Mouse (Mus musculus) kidney, postnatal 4 days (tissue): ENCODE results near the gene Rgs6.

Source experiments
- DNase-seq, 2 experiments: peaks; one replicate each; pipeline ENCODE4 v3.0.0; 2021; ENCODE audit warnings: mixed read lengths in 2 of 2

The Rgs6 gene

DNA sequence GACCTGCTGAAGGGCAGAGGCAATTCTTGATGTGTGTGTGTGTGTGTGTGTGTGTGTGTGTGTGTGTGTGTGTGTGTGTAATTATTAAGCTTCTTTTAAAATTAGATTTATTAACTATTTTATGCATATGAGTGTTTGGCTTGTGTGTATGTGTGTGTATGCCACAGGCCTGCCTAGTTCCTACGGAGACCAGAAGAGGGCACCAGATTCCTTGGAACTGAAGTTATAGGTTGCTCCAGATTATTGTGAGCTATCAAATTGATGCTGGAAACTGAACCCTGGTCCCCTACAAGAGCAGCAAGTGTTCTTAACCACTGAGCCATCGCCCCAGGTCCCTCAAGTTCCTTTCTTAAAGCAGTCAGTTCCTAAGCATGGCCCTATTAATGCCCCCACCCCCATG, 511.8 kb downstream of the Rgs6 start:
- no peak for DNase-seq

DNA sequence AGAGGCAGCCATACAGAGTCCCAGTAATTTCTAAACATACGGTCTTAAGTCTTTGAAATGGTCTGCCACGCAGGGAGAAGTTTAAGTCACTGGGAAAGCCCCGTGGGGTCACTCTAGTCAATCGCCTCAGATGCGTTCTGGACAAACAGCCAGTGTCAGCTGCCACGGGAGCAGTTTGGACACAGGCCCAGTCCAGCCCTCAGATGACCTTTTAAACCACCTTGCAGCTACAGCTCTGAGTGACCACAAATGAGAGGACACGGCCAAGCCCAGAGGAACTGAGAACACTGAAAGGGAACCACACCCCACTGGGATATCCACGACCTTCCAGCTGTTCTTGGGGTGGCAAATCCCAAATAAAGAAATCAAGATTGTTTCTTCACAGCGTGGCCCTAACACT, 512.3 kb downstream of the Rgs6 start:
- peak; percentile 22 to 47 for DNase-seq

DNA sequence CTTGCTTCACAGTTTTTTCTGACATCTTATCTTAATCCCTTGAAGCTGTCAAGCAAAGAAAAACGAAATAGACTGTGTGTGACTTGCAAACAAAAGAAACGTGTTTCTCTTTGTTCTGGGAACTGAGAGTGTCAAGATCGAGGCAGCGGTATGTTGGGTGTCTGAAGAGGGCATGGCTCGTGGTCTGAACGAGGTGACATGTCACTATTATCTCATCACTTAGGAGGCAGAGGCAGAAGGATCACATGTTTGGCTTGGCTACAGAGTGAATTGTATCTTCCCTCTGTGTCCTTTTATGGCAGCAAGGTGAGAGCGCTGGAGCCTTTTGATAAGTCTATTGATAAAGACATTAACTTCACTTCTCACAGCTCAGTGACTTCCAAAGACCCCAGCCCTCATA, 512.8 kb downstream of the Rgs6 start:
- DNase-seq: no peak

DNA sequence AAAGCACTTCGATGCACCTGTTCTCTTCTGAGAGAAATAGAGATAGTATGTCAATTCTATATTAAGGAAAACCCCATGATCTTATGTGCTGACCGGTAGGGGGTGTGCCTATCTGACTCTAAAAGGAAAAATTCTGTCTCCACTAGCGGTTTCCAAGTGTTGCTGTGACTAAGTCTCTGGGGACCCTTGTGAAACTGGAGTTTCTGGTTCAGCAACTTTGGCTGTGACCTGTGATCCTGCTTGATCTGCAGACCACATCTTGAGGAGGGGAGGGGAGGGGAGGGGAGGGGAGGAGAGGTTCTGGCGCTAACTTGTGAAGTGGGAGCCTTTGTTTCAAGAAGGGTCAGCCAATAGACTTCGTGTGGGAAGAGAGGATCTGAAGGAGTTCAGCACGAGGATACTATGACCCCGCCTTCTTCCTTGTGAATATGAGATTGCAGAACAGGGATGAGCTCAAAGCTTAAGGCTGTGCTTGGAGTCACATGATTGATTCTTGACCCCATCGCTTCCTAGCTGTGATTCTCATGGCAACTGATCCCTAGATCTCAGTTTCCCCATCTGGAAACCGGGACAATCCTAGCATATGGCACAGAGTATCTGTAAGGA, 517.5 kb downstream of the Rgs6 start:
- no peak for DNase-seq

DNA sequence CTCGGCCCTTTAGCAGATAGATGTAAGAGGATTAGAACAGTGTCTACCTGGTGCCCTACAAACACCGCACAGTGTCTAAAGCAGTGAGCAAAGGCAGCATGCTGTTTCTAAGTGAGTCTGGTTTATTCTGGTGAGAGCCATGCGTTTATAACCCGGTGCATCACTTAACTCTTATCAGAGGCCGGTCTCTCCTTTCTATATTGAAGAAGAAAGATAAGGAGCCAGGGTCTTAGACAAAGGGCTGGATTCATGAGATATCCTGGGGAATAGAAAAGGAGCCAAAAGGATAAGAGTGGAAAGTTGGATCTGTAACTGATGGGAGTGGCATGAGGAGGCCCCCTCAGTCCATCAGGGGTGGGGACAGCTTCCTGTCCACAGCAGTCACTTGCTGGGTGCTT, 518.0 kb downstream of the Rgs6 start:
- DNase-seq: no peak

DNA sequence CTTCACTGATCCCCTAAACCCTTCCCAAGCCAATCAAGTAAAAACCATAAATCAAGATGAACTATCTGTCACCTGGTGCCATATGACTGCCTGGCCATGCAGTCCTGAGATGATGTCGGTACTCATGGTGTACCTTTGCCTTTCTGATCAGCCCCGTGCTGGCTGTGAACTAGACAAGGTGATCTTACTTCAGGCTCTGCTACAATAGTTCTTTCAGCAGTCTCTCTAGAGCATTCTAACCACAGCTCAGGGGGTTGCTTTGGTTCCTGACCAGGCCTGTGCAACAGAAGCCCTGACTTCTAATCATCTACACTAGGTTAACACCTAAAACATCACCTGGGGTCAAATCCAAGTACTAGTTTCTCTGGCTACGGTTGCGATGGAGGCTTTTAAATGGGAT, 521.4 kb downstream of the Rgs6 start:
- DNase-seq: no peak

DNA sequence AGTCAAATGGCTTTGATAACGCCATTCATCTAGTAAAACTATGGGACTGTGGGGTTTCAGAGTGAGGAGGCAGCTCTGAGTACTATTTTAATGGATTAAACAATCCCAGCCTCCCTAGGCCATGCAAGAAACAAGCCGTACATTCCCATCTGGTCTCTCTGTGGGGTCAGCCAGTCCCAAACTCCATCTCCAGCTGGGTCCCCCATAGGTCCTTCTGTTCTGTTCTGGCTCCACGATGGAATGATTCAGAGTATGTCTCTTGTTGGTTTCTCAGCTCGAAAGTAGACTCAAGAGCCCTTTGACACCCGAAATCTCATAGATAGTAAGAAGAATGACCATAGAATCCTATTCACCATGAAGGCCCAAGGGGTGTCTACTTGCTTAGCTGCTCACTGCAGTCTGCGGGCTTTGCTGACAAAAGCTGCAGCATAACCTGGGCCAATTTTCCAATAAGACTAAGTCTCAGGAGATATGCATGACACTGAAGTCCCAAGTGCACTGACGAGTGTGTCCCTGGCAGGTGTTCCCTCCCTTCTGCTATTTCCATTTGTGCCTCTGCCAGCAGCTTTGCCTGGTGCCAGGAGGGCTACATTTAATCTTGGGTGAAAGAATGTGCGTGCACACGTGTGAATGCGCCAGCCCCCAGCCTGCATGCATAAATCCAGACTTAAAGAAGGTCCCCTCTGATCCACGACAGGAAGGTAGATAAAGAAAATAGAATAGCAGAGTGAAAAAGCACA, 522.0 kb downstream of the Rgs6 start:
- no peak for DNase-seq

DNA sequence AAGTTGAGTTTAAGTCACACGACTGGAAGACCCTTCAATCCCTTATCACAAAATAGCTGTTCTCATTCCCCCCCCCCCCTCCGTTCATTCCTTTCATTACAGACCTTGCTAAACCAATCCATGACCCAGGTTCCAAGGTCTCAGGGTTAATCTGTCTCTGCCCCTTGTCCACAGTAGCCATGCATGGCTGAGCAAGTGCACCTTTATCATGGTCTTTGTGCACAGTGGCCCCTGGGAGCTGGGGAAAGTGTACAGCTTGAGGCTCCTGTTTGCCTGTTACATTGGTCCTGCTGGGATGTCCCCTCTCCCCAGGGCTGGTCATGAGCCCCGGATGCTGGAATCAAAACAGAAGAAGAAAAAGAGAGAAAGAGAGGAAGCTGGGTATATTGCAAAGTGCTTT, 522.6 kb downstream of the Rgs6 start:
- DNase-seq: no peak

DNA sequence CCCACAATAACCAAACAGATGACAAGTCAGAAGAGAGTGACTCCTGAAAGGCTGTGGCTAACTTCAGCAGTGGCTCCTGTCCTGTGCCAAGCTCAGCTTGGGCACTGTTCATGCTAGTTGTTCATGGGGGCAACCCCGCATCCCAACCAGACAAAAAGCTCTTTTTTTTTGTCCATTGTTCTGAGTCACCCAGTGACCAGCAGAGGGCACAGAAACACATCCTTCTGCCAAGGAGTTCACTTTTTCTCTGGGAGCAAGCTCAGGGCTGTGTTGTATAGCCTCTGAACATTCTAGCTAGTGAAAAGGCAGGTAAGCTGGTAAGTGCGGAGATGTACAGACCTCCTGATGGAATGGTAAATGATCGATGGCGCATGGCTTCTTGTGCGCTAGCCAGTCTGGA, 524.2 kb downstream of the Rgs6 start:
- DNase-seq: peak; percentile 41 to 42

DNA sequence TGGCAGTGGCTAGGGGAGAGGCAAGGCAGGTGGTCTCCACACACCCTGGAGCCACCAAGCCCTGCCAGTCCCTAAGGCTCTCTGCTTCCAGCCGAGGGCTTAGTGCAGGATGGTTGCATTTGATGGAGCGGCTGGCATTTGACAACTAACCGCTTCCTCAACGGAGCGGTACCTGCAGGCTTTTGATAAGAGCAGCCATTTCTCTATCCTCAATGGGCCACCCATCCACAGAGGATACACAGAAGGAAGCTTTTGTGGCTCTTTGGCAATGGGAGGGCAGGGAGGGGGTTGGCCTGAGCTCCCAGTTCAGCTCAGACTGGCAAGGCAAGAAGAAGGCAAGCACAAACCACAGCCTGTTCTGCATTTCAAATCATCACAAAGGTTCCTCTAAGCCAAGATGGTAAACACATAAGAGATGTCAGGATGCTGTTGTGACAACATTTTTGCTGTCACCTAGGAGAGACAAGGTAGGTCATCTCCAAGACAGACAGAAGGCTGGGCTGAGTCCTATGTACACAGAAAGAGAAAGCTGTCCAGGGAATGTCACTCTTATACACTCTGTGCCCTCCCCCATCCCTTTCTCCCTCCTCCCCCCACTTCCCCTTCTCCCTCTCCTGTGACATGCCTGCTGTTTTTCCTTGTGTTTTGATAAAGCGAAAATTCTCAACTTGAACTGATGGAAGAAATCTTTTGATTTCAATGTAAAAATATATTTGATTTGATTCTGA, 525.0 kb downstream of the Rgs6 start:
- no peak for DNase-seq

DNA sequence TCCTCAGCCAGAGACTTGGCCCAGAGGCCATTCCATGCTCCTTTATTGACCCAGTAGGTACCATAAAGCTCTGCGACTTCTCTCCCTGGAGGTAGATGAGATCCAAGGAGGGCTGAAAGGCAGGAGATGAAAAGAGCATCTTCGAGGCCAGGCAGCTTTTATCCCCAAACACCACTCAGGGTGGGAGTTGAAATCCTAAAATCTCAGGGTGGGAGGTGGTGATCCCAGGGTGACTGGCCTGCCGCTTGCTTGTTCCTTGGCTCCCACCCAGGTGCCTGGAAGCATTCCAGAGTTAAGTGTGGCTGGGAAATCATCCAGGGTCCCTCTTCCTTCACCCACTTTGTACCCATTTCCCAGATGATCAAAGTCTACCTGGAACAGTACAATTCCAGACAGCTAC, 525.9 kb downstream of the Rgs6 start:
- no peak for DNase-seq

DNA sequence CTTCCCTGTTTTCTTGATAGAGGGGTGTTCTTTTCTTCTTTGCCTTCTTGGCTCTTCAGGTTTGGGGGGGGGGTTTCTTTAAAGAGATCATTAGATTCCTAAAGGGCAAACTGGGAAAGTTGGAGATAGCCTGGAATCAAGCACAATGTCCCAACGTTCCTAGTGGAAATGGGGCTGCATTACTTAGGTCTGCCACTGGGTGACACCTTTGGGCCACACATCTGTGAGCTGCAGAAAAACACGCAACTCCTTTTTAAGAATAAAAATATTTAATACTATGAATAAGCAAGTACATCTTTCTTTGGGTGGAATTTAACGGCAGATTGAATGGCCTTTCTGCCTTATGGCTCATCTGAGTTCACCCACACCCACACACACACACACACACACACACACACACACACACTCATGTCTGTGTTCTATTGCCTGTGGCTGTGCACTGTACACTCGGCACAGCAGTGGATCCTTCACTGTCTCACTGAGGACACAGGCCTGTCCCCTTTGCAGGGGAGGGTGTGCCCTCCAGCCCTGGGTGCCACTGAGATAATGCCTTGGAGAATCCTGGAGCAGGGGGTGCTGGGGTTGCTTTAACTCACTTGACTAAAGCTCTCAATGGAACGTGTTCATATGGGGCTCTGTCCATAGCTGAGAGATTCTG, 526.4 kb downstream of the Rgs6 start:
- peak; percentile 83 to 86 for DNase-seq

DNA sequence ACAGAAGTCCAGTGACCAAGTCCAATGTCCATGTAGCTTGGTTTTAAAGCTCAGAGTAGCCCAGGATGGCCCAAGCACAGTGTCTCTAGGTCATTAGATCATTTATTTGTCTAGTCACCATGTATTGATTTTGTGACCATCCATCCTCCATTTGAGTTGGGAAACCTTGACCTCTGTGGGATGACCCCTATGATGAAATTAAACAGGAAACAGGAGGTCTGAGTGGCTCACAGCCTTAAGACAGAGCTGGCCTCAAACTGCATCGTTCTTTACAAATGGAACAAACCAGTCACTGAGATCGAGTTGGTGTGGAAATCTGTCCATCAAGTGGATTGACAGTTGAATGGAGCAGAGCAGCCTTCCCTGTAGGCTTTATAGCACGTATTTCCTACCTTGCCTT, 536.0 kb downstream of the Rgs6 start:
- DNase-seq: no peak

DNA sequence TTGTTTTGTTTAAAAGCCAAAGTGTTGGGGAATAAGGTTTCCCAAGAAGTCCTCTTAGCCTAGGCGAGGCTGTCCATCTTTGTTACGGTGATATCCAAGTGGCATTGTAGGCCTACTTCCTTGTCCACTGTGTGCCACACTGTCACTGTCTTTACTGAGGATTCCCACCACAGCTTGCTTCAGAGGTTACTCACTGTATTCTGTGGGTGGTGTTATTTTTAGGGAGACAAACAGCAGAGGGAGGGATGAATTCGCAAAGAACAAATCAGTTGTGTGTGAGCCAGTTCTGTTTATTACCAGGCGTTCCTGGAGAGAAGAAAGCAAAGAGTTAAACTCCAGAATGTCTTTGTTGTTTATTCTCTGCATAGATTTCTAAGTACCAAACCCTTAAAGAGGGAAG, 537.2 kb downstream of the Rgs6 start:
- no peak for DNase-seq

DNA sequence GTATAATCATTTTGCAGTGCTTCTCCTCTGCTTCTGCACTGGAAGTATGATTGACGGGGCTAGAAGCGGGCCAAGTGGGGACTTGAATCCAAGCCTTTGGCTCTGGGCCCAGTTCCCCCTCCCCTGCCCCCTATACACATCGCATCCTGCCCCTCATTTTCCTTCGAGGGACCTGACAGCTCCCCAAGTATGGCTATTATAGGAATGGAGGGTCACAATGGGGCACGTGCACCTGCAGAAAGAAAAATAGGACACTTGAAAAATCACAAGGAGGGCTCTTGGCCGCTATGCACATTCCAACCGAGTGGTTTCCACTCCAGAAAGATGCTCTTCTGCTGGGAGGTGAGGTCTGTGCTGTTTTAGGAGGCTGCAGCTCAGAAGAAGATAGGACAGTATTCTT, 538.8 kb downstream of the Rgs6 start:
- DNase-seq: no peak

DNA sequence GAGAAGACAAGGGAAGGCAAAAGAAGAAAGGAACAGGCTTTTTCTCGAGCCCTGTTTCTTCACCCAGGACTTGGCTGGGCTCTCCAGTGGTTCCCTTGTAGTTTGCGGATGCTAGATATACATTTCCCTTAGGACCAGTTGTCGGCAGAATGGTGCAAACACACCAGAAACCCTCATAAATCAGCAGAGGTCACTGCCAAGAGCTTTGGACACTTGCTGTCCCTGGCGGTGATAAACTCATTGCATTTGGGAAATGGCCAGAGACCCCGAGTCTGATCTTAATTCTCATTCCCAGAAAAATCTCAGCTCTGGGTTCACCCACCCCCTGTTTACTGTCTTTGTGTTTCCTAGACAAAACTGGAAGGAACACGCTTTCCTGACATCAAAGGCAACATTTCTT, 539.9 kb downstream of the Rgs6 start:
- peak; percentile 46 to 56 for DNase-seq

DNA sequence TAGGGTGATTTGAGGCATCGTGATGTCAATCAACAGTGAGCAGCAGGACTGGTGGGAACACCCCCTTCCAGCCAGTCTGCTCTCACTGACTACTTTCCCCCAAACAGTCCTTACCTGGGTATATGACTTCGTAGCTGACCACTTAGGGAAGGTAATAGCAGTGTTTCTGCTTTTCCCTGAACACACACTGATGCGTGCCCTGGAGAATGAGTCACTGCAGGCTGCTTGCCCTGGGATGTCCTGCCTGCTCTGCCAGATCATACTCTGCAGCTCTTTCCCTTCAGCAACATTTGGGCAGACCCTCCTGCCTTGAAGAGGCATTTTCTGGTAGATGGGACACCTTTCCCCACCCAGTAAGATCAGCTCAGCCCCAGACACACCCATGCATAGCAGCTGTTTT, 540.5 kb downstream of the Rgs6 start:
- DNase-seq: no peak

DNA sequence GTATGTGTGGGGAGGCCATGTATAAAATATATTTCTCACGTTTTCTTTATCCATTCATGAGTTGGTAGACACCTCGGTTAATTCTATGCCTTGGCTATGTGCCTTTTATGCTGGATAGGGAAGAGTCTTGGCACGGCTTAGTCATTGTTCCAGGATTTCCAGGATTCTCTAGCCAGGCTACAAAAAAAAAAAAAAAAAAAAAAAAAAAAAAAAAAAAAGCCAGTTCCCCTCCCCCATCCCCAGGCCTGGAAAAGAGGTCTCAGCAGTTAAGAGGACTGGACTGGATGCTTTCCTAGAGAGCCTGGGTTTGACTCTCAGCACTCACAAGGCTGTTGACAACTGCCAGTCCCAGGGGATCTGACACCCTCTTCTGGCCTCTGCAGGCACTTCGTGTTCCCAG, 543.3 kb downstream of the Rgs6 start:
- DNase-seq: no peak

DNA sequence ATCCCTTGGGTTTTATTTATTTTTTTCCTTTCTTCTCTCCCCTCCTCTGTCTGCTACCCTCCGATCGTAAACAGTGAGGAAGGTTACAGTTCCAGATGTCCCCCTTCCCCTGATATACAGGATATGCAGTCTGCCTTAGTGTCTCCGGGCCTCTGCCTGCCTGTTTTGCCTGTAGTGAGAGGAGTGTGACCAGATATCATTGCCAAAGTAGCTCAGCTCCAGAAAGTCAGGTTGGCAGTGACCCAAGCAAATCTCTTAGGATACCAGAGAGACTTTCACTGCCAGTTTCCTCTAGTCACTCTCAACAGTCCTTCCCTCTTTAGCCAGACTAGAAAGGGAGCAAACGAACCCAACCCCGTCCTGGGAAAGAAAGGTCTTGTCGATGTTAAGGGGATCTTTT, 545.7 kb downstream of the Rgs6 start:
- peak; percentile 18 to 45 for DNase-seq

DNA sequence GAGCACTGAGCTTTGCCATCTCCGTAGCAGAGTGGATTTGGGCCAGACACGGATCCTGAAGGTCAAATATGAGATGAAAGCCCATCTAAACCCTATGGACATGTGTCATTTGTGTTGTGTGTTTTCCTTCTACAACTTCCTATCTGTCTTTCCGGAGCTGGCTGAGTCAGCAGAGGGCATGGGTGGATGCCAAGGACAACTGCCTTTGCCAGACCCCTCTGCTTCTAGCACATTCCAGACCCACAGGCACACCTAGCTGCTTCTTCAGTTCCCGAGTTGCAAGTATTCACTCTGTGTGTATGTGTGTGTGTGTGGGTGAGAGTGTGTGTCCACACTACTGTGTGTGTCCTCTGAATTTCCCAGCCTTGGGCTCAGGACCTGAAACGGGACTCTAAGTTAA, 547.9 kb downstream of the Rgs6 start:
- DNase-seq: no peak

DNA sequence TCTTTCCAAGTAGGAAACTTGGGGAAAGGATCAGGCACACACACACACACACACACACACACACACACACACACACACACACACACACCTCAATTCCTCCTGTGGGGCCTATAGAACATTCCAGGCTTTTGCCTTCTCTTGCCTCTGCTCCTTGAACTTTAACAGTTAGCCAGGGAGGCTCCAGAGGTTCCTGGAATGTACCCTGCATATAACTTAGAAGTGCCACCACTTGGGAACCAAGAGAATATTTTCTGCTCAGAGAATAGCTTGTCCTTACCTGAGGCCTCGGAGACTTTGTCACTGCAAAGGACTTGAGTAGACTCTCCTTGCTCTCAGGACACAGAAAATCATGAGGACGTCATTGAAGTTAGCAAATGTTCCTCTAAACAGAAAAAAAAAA, 548.4 kb downstream of the Rgs6 start:
- DNase-seq: no peak

DNA sequence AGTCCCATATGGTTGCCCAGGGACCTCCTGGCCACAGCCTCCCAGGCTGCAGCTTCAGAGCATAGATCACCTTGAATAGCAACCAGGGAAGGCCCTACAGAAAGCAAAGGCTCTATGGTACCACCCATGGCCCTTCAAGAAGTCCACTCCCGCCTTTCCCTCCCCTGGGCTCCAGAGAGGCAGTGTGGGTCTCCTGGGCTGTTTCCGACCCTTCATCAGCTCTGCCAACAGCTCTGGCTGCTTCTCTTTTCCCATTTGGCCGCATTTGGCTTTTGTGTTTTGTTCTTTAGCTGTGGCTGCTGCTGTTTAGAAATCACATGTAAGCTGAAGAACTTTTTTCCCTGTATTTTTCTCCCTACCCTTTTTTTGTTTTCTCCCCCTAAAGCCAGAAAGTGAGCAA, 548.9 kb downstream of the Rgs6 start:
- DNase-seq: no peak

DNA sequence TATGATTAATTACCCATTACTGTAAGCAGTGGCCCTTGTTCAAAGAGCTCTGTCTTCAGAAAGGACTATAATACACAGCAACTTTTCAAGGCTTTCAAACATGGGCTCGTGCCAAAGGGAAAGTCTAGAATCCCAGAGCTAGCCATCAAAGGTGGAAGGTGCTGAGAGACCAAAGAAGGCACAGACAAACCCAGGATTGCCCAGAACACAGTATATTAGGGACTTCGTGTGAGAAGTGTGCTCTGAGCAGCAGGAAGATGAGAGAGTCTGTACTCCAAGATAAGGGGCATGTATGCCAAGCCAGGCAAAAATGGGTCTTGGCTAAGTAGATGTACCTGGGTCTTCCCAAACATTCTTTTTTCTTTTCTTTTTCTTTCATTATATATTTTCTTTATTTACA, 553.1 kb downstream of the Rgs6 start:
- no peak for DNase-seq

DNA sequence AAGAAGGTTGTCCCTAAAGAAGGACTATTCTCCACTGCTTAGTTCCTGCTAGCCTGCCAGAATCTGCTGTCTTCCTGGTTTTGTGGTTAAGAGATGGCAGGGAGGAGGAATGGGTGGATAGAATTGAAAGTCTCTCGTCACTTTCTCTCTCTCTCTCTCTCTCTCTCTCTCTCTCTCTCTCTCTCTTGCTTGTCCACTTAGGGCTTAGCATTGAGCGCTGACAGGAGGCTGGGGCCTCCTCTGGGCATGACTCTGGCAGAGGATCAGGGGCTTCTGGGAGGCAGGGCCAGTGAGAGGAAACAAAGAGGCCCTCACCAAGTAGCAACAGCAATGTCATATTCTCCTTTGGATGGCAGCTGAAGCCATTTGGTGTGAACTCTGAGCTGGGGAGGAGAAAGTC, 554.4 kb downstream of the Rgs6 start:
- DNase-seq: no peak
